Mouse (Mus musculus) adrenal gland, adult 18-20 months (tissue): ENCODE data around the gene Arpp19. TPM values are rescaled to one million over a fixed set of nuclear protein-coding genes. Genes with fewer than 3 reads are reported as not detected.
A peak's percentile ranks its signal among the peaks of the same experiment; 100 is the strongest.

Source experiments
- DNase-seq, 2 experiments: peaks; one replicate each; pipeline ENCODE4 v3.0.0; 2021 to 2022; ENCODE audit warnings: low spot score in 2 of 2
- long read RNA-seq, 2 experiments: library from polyadenylated mRNA; stranded (forward); transcript quantifications; one replicate each; pipeline ENCODE4 v2.0.0; 2021
- total RNA-seq, 2 experiments: library from RNA; stranded (reverse); gene quantifications; 1 replicate in 1 of 2; 2 replicates in 1 of 2; pipeline ENCODE4 v1.2.3; 2021

The Arpp19 gene
- 100 to 1,000 TPM; 248 to 319 TPM for total RNA-seq
- long read RNA-seq, experiment 1, full-length matches to known transcripts: 53 of 56 reads
- long read RNA-seq, experiment 1, partial matches to known transcripts: 0 of 56 reads
- long read RNA-seq, experiment 1, other reads (novel, unspliced or antisense): 3 of 56 reads
- long read RNA-seq, experiment 2, full-length matches to known transcripts: 176 of 185 reads
- long read RNA-seq, experiment 2, partial matches to known transcripts: 6 of 185 reads
- long read RNA-seq, experiment 2, other reads (novel, unspliced or antisense): 3 of 185 reads

- DNase-seq: peak; percentile 75 to 81
Observed at GRCm38 (mm10) chr9:75037451-75038356, at the start of gene Arpp19. Gene Arpp19 (plus strand): TSS chr9:75037614.

GRCm38 (mm10) chr9:74988893-74989460 is 48.4 kb upstream of the Arpp19 start:
- no peak for DNase-seq

- no peak for DNase-seq
Observed at GRCm38 (mm10) chr9:74989990-74990389, 47.4 kb upstream of the Arpp19 start.

GRCm38 (mm10) chr9:74994611-74995257 is 42.7 kb upstream of the Arpp19 start:
- DNase-seq: no peak

GRCm38 (mm10) chr9:74996349-74996748 is 41.1 kb upstream of the Arpp19 start:
- DNase-seq: no peak

- no peak for DNase-seq
Observed at GRCm38 (mm10) chr9:74997976-74998375, 39.4 kb upstream of the Arpp19 start.

GRCm38 (mm10) chr9:75001006-75001405 is 36.4 kb upstream of the Arpp19 start:
- no peak for DNase-seq

GRCm38 (mm10) chr9:75001611-75002204 is 35.7 kb upstream of the Arpp19 start:
- DNase-seq: peak in 1 of 2 experiments; percentile 44

GRCm38 (mm10) chr9:75002262-75002661 is 35.2 kb upstream of the Arpp19 start:
- peak in 1 of 2 experiments; percentile 43 for DNase-seq

GRCm38 (mm10) chr9:75004203-75004602 is 33.2 kb upstream of the Arpp19 start:
- DNase-seq: peak in 1 of 2 experiments; percentile 59

- no peak for DNase-seq
Observed at GRCm38 (mm10) chr9:75016591-75016990, 20.8 kb upstream of the Arpp19 start.

GRCm38 (mm10) chr9:75019181-75019580 is 18.2 kb upstream of the Arpp19 start:
- no peak for DNase-seq

GRCm38 (mm10) chr9:75019592-75019991 is 17.8 kb upstream of the Arpp19 start:
- no peak for DNase-seq

GRCm38 (mm10) chr9:75020561-75020960 is 16.9 kb upstream of the Arpp19 start:
- no peak for DNase-seq

- no peak for DNase-seq
Observed at GRCm38 (mm10) chr9:75022546-75022945, 14.9 kb upstream of the Arpp19 start.

- DNase-seq: no peak
Observed at GRCm38 (mm10) chr9:75023150-75023894, 14.1 kb upstream of the Arpp19 start.

- DNase-seq: no peak
Observed at GRCm38 (mm10) chr9:75024089-75024488, 13.3 kb upstream of the Arpp19 start.

GRCm38 (mm10) chr9:75025689-75026088 is 11.7 kb upstream of the Arpp19 start:
- DNase-seq: no peak

- no peak for DNase-seq
Observed at GRCm38 (mm10) chr9:75032408-75032807, 5.0 kb upstream of the Arpp19 start.

GRCm38 (mm10) chr9:75033141-75033540 is 4.3 kb upstream of the Arpp19 start:
- no peak for DNase-seq
